Mouse (Mus musculus): Measurements from ENCODE around the gene Tbc1d7.

GRCm38 (mm10) chr13:43102943-43103342 lies 68.4 kb downstream of the Tbc1d7 start:
- TF ChIP-seq CTCF (IDR thresholded peaks at IDR 0.05; ENCODE audit: control insufficient read depth, insufficient read depth, insufficient replicate concordance, low read depth, low read length) (no peak), POLR2A (IDR thresholded peaks at IDR 0.05; ENCODE audit: control insufficient read depth, low read depth, low read length) (no peak)
